Mouse (Mus musculus) retina, embryonic 14.5 days (tissue): ENCODE measurements around the gene Dynll1.

Experiments
- DNase-seq: peaks from one replicate; pipeline ENCODE4 v3.0.0-alpha.2; 2015; ENCODE audit warnings: low spot score

Dynll1 gene

GRCm38 (mm10) chr5:115268266-115268665 lies 32.5 kb downstream of the Dynll1 start:
- no peak for DNase-seq

GRCm38 (mm10) chr5:115267469-115268045 lies 33.2 kb downstream of the Dynll1 start:
- no peak for DNase-seq

DNA sequence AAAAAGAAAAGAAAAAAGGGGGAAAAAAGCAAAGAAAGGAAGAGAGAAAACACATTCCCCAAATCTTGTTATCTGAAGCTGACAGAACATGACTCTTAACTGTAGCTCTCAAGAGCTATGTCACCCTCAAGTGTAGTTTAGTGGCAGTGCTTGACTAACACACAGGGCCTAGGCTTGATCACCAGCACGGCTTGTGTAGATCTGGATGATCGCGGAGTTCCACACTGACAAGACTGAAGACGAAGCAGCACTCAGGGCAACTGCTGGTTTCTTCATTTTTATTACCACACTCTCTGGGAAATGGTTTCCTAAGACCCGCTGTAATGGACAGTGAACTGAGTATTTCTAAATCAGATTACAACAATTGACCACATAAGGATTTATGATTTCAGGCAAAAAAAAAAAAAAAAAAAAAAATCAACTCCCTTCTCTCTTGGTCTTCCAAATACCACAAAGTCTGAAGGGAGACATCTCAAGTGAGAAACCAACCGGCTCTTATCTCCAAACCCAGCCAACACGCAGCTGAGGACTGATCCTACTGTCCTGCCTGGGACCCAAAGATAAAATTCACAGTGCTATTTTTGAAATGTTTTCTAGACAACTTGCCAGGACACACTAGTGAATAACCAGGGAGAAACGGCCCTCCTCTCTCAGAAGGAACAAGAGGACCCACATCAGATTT lies 33.9 kb downstream of the Dynll1 start:
- DNase-seq: no peak

DNA sequence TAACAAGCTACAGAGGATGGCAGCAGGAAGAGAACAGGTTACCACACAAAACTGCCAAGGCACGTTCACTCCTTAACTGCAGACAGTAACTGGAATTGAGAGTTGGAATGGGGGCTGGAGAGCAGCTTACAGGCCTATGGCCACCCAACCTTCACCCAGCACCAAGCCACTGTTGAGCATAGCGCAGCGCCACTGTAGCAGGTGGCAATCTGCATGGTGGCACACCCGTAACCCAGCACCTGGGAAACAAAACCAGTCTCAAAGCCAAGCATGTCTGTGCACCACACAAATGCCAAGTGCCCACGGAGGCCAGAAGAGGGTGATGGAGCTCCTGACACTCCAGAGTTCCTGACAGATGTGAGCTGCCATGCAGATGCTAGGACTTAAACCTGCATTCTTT lies 34.5 kb downstream of the Dynll1 start:
- DNase-seq: no peak

GRCm38 (mm10) chr5:115262502-115263291 lies 38.1 kb downstream of the Dynll1 start:
- DNase-seq: no peak

DNA sequence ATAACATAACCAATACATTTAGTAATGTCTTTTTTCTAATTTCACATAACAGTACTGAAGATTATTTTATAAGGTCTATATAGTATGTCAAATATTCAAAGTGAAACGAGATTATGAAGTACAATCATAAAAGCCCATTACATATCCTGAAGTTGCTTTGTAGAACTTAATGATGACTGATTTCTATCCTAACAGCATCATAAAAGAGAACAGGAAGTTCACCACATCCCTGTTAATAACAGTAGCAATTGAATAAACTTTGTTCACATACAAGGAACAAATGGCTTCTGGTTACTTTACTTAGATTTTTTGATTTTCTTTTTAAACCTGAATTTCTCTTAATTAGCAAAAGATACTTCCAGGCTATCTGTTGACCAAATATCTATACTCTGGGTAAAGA lies 38.9 kb downstream of the Dynll1 start:
- DNase-seq: no peak

DNA sequence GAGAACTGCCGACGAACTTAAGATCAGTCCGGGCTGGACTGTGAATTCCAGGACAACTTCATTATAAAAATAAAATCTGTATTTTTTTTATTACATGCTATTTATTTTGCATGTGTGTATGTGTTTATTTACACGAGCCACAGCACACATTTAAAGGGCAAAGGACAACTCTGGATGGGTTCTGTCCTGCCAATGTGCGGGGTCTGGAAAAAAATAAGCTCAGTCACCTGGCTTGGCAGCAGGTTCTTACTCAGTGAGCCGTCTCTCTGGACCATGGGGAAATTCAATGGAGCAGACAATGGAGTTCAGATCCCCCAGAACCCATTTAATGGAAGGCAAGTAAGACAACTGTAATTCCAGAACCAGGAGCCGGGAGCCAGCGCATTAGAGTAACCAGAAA lies 39.7 kb downstream of the Dynll1 start:
- no peak for DNase-seq

GRCm38 (mm10) chr5:115260356-115260755 lies 40.4 kb downstream of the Dynll1 start:
- DNase-seq: no peak

GRCm38 (mm10) chr5:115256909-115257546 lies 43.8 kb downstream of the Dynll1 start:
- no peak for DNase-seq

DNA sequence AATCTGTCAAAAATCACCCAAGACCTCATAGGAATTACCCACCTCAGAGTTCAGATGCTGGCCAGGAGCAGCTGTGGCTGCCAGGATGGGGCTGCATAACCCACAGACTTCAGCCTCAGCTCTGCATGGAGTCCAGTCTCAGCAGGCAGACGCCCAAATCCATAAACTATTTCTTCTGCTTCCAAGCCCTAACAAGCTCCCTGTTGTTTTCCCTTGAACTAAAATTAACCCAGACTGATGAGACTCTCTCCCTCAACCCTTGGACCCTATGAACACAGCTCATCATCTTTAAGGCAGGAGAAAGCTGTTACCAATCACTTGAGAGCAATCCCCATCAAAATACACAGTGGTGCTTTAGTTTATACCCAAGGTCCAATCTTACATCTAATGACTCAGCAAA lies 45.3 kb downstream of the Dynll1 start:
- DNase-seq: no peak
